Mouse (Mus musculus) left cerebral cortex, adult 8-10 months (tissue): ENCODE data around the gene Gm17334. TPM values are rescaled to one million over a fixed set of nuclear protein-coding genes. Genes with fewer than 3 reads are reported as not detected.

Source experiments
- DNase-seq, 2 experiments: peaks; one replicate each; pipeline ENCODE4 v3.0.0; 2022; ENCODE audit warnings: low spot score in 2 of 2
- total RNA-seq, 4 experiments: library from RNA; stranded (reverse); gene quantifications; 2 replicates each; pipeline ENCODE4 v1.2.4; 2022

The Gm17334 gene
- total RNA-seq = 1 to 10 TPM in 1 of 4 experiments, under 1 TPM in 2, not detected in 1; 0.42 to 2.4 (median 0.64) TPM

DNA sequence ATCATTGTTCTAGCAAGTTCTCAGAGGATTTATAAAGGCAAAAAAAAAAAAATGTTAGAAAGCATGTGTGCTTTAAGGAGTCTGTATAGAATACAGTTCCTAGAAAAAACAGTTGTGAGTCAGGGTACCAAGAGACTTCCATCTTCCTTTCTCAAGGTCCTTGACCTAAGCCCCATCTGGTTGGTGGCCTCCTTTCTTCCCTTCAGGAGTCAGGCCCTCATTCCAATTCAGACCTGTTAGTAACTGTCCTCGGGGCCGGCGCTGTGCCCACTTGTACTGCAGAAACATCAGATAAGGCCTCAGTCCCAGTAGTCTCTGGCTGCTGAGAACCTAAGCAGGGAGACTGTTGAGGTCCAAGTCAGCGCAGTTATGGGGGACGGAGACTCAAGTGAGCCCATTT, at the start of gene Gm17334:
Gene Gm17334, minus strand, starts transcription at position 101 of the 400 bp plus-strand sequence.
- no peak for DNase-seq

DNA sequence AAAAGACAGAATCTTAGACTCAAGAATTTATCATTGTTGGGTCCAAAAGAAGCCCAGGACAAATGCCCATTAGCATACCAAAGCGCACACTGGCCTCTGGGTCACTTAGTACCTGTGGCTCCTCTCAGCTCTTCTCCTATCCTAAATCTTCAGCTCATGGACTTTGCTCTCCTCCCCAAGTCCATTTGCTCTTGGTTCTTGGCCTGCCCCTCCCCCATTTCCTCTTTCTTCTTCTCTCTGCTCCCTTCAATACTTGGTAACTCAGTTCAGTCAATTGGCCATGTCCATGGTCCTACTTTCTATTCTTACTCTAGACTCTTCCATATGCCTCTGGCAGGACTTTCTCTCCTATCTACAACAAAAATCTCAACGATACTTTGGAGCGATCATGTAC, 49.0 kb upstream of the Gm17334 start:
- DNase-seq = no peak

- no peak for DNase-seq
Measured at GRCm38 (mm10) chr11:53821230-53821944, 48.4 kb upstream of the Gm17334 start.

DNA sequence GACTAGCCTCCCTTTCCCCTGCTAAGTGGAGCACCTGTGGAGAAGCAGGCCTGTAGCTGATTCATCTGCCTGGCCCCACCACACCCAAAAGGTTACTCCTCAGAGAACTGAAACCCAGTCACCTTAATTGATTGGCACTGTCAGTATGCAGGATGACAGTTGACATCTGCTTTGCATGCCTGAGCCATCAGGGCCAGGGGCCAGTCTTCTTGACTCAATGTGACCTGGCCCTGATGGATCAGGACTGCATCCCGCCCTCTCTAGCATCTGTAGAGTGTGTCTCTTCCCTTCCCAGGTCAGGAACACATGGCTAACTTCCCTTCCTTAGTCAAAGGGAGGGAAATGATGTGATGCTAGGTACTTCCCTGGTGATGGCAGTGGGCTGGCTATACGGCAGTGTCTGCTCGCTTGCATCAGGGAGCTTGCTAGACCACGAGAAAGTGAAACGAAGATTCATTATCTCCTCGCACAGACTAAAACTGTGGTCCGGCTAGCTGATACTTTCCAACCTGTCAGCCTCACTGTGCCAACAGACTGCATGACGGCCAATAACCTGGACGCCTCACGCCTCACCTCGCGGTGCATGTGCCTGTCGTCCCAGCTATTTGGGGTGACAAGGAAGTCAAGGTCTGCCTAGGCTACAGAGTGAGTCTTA, 47.7 kb upstream of the Gm17334 start:
- DNase-seq = no peak

DNA sequence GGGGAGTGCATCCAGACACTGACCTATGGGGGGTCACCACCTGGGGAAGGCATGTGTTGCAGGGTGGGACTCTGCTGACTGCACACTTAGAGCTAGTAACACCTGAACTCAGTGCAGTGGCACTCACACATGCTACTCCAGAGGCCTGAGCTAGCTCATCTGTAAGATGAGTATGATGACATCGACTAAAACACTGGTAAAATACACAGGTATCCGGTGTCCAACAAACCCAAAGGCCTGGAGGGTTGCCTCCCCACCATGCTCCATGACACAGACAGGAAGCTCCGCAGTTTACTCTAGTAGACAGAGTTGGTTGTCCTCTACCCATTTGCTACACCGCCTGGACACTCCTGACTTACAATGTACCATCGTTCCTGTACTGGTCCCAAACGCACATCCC, 46.5 kb upstream of the Gm17334 start:
- no peak for DNase-seq

DNA sequence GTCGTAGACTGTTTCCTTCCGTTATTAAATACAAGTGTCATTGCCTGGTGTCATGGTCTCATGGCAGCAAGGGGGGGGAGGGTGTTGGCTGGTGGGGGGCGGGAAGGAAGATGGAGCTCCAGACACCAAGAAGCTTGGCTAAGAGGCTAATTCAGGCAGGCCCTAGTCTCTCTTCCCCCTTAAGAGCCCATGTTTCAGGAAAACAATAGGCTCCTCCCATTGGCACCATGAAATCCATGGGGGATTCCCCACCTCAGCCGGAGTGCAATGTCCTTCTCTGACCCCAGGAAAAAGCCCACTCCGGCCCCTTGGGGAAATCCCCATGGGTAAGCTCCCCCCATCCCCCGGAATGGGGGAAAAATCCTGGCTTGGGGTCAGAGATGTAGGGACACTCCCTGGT, 45.8 kb upstream of the Gm17334 start:
- DNase-seq = no peak

DNA sequence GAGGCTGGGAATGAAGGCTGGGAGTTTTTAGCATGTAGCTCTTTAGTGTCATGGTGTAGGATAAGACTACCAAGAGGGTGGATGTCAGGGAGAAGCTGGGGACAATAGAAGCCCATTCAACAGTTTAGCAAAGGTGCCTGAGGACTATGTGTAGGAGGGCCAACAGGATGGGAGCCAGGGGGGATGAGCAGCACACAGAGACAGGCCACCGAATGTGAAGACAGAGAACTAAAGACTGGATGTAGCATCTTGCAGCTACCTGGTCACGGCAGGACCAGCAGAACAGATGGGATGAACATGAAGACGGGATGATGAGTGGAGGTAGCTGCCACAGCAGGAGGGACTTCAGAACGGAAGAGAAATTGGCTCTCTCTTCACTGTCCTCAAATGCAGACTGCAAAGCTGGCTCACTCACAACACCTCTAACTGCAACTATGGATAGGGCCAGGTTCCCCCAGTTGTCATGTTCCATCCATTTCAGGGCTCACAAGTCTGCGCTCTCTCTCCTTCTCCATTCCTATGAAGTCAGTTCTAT, 43.9 kb upstream of the Gm17334 start:
- no peak for DNase-seq

- no peak for DNase-seq
Measured at GRCm38 (mm10) chr11:53814810-53815209, 41.8 kb upstream of the Gm17334 start.

- no peak for DNase-seq
Measured at GRCm38 (mm10) chr11:53813001-53813868, 40.2 kb upstream of the Gm17334 start.

DNA sequence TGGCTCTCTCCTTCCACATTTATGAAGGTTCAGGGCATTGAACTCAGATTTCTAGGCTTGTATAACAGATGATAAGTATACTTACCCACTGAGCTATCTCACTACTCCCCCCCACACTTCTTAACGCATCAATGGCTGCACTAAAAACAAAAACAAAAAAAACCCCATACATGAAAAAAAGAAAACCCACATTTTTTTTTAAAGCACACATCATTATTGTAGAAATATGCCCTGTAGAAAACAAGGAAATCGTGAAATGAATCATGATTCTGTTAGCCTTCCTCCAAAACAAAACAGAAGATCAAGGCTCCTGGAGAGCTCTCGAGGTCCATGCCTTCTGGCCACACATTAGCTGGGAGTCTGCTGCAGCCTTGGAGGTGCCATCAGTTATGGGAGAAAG, 38.3 kb upstream of the Gm17334 start:
- DNase-seq = no peak

- no peak for DNase-seq
Measured at GRCm38 (mm10) chr11:53810749-53811148, 37.8 kb upstream of the Gm17334 start.

- no peak for DNase-seq
Measured at GRCm38 (mm10) chr11:53810156-53810555, 37.2 kb upstream of the Gm17334 start.

DNA sequence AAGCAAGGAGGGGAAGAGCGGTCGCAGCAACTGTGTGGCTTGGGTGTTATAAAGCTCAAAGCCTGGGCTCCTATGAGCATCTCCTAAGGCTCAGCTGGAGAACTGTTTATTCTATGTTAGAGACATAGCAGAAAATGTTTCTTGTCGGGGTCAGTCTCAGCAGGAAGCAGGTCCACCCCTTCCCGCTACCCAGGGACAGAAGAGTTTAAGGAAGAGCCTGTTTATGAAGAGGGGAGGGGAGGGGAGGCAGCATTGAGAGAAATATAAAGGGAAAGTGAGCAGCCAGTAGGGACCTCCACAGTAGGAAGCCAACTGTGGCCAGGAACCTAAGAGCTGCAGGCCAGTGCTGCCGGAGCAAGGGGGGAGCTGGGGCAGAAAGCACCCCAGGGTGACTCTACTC, 36.4 kb upstream of the Gm17334 start:
- no peak for DNase-seq

GRCm38 (mm10) chr11:53805786-53806185, 32.8 kb upstream of the Gm17334 start:
- no peak for DNase-seq

GRCm38 (mm10) chr11:53804569-53805344, 31.8 kb upstream of the Gm17334 start:
- no peak for DNase-seq

DNA sequence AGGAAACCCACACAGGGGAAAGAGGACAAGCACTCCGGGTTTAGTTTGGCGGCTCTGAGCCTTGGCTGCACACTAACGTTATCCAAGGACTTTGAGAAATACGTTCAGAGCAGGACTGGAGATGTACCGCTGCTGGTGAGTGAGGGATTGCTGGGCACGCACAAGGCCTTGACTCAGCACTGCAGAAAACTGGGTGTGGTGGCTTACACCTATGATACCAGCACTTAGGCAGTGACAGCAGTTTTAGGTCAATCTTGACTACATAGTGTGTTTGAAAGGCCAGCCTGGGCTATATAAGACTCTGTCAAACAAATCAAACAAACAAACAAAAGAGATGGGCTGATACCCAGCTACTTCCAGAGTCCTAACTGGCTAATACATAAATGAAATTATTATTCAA, 30.5 kb upstream of the Gm17334 start:
- no peak for DNase-seq

DNA sequence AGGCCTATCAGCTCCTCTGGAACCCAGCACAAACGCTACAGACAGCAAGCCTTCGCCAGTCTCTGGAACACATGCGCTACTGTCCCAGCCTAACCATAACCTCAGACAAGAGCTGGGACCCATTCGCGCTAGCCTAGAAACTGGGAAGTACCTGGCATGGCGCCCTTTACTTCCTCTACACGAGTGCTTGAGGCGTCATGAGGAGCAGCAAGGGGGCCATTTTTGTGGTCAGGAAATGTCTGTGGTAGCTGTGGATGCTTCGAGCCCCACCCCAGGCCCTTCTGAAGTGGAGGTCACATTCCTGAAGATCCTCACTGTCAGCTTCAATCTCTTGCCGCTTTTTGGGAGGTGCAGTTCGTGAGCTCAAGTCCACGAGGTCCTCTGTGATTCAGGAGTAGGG, 30.1 kb upstream of the Gm17334 start:
- no peak for DNase-seq

GRCm38 (mm10) chr11:53800975-53801374, 28.0 kb upstream of the Gm17334 start:
- no peak for DNase-seq

- DNase-seq = no peak
Measured at GRCm38 (mm10) chr11:53800036-53800435, 27.0 kb upstream of the Gm17334 start.

- DNase-seq = no peak
Measured at GRCm38 (mm10) chr11:53798041-53798711, 25.2 kb upstream of the Gm17334 start.
